Mouse (Mus musculus): ENCODE data around the gene Ap4e1.
A peak's percentile ranks its signal among the peaks of the same experiment; 100 is the strongest.

- TF ChIP-seq POLR2A (IDR thresholded peaks at IDR 0.05; ENCODE audit: insufficient read depth, low read length) = no peak
- TF ChIP-seq CTCF (IDR thresholded peaks at IDR 0.05; ENCODE audit: low read depth, low read length) = peak; percentile 54
- TF ChIP-seq EP300 (IDR thresholded peaks at IDR 0.05; ENCODE audit: insufficient read depth, low read depth, low read length) = no peak
Measured at GRCm38 (mm10) chr2:127006634-127007370, 1.7 kb upstream of the Ap4e1 start.

Measured in ES-Bruce4 (cell line).